Mouse (Mus musculus) liver, adult (tissue): ENCODE measurements around the gene Unc93b1.

ENCODE experiments used
- GATA4 ChIP-seq: IDR thresholded peaks from 2 replicates; pipeline ENCODE4 v1.6.1; 2014; ENCODE audit warnings: mild to moderate bottlenecking, low read length; ENCODE audit not compliant: insufficient replicate concordance

The Unc93b1 gene

DNA sequence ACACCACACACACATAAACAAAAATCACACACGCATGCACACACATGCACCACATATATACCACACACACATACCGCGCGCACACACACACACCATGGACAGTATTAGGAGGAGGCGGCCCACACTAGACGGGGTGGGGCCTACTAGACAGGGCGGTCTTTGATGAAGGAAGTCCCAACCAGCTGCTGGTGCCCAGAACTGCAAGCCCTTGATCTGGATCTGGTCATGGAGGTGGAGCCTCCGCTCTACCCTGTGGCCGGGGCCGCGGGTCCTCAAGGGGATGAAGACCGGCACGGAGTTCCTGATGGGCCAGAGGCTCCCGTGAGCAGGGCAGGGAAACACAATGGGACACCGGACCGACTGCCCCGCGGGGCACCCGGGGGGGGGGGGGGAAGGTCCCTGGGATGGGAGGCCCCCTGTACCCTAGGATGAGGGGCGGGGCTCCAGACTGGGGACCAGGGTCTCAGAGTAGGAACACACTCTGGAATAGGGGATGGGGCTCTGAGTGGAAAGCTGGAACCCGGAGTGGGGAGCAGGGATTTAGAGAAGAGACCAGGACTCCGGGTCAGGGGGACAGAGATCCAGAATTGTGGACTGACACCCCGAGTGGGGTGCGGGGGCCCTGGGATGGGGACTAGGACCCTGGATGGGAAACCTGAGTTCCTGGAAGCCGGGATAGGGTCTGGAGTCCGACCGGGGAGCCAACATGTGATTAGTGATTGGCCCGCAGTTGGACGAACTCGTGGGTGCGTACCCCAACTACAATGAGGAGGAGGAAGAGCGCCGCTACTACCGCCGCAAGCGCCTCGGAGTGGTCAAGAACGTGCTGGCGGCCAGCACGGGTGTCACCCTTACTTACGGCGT is at the start of gene Unc93b1:
Gene Unc93b1, plus strand, starts transcription at position 155 of the 864 bp plus-strand sequence.
- TF ChIP-seq GATA4: no peak

DNA sequence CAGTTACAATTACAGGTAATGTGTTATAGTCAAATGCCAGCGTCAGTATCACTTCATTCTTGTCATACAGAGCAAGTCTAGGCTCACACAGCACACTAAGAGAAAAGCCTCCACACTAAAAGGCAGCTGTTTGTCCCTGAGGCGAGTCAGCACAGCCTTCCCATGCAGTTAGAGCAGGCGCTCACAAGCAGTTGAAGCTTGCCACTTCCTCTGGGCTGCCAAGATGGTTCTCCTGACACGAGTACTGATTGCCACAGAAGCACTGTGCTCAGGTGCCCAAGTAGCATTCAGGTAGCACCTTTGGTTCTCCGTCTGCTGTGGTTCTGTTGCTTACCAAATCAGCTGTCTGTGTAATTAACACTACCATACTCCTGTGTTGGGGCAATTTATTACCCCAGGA is 45.9 kb upstream of the Unc93b1 start:
- no peak for TF ChIP-seq GATA4

DNA sequence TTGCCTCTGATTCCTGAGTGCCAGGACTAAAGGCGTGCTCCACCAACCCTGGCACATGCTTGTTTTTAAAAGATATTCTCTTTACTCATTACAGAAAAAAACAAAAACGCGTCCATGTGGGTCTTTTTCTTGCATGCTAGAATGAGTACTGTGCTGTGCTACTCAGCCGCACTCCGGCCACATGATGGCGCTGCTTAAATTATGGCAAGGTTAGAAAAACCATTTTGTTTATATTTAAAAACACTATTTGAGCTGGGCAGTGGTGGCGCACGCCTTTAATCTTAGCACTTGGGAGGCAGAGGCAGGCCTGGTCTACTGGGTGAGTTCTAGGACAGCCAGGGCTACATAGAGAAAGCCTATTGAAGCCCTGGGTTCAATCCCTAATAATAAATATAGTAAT is 44.8 kb upstream of the Unc93b1 start:
- TF ChIP-seq GATA4: no peak

DNA sequence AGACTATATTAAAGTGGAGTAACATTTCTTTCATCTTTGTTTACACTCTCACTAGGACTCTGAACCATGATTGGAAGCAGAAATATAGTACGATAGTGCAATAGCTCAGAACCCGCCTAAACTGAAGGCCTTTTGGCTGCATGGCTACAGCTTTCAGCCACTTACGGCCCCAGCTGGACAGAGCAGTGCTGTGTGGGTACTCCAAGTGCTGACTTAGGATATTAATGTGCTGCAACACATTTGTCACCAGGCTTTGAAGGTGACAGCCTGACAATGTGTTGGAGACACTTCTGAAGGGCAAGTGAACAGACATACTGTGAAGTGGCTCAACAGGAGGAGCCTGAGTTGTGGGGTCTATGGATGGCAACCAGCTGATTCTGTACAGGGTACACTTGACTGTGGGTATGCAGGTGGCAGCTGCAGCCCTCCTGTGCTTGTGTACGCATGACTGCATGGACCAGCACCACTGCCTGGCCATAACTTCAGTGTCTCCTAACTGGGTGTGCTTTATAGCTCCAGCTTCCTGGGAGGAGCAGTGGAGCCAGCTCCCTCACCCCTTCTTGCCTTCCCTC is 41.4 kb upstream of the Unc93b1 start:
- TF ChIP-seq GATA4: no peak

DNA sequence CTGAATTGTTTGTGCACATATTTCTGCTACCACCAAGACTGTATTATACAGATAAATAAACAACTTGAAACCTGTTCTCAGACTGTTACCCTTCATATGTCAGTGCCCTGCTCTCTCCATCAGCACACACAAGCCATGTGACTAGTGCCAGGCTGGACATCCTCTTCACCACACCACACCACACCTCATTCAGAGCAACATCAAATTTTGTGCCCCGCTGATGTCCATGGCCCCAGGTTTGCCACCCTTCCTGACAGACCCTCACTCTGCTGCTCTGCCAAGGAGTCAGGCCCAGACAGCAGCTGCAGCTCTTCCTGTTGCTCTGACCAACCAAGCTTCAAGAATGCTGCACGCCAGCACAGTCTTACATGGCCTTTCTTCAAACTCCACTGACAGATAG is 40.7 kb upstream of the Unc93b1 start:
- no peak for TF ChIP-seq GATA4

DNA sequence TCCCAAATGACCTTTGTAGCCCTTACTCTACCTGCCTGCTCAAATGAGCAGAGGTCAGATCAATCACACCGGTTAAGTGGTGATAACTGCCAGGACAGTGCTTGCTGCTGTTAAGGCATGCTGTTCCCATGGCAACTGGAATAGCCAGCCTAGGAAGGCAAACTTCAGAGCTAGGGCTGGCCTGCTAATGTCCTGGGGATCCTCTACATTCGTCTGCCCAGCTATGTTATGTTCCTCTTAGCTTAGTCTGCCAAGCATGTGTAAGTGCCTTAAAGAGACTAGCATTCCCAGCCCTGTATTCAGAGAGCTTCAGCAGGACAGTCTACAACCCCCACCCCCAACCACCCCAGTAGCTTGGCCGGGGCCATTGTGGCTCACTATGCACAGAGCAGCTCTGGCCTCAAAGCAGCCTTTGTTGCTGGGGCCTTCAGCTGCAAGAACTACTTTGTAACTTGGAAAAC is 39.8 kb upstream of the Unc93b1 start:
- no peak for TF ChIP-seq GATA4

DNA sequence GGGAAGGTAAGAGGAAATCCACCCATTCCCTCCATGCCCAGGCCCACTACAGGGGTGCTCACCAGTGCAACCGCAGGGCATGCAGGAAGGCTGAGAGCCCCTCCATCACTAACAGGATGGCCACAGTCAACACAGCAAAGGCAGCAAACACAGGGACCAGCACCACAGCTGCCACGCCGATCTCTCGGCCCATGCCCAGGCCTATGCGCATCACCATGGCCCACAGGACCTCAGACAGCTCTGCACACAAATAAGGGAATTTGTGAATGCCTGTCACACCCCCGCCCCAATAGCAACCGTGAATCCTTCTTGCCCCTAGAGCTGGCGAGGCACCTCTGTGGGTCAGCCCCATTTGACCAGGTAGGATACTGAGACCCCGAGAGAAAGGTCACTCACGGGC is 38.8 kb upstream of the Unc93b1 start:
- TF ChIP-seq GATA4: no peak

DNA sequence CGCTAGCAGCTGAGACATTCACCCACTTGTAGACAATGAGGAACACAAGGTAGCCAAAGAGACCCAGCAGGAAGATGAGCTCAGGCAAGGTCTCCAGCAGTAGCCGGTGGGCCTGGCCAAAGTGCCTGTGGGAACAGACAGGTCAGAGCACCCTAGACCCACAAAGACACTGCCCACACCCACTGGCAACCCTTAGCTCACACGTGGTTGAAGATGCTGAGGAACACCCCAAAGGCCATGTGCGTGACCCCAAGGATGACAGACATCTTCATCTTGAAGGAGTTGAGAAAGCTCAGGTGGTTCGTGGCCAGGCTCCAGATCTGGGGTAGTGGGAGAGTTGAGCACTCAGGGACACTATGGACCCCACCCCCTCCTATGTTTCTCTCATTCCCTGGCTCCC is 37.4 kb upstream of the Unc93b1 start:
- TF ChIP-seq GATA4: no peak

DNA sequence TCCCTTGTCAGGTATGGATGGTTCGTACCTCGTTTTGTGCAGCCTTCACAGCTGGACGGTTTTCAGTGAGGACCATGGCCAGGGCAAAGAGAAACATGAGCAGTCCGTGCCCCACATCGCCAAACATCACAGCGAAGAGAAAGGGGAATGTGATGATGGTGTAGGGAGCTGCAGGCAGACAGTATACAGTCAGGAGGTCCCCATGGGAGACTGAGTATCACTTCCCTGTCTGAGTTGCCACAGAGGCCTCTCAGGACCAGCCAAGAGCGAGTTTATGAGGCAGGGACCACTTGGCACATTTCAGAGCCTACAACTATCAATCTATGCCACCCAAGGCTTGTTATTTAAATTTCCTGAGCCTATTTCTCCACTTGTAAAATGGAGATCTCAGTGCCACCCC is 36.0 kb upstream of the Unc93b1 start:
- no peak for TF ChIP-seq GATA4

DNA sequence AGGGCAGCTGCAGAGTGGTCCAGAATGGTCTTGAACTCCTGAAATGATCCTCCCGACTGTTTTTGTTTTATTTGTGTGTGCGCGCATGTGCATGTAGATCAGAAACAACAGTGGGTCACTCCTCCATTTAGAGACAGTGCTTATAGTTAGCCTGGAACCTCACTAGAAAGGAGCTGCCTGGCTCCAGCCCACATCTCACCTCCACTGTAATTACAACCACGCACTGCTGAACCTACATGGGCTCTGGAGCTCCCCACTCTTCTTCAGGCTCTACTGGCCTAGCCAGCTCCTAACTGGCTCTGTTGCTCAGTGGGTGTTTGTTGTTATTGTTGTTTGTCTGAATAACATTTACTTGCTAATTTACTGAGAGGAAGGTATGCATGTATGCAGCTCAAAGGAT is 35.4 kb upstream of the Unc93b1 start:
- TF ChIP-seq GATA4: no peak

DNA sequence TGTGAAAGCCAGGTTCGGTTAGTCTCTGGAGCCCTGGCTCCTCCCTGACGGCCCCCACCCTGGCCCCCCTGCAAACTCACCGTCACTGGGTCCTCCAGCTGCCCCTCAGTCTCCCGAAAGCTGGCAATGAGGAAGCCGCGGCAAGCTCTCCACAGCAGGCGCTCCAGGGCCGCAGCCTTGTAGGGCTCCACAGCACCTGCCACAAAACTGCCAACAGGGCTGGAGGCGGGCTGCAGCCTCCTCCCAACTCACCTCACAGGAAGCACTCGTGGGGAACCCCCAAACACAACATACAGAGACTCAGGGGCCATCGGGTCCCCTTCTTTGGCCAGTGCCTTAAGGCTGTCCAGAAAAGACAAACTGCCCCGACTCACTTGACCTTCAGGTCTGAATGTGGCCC is 32.0 kb upstream of the Unc93b1 start:
- no peak for TF ChIP-seq GATA4

DNA sequence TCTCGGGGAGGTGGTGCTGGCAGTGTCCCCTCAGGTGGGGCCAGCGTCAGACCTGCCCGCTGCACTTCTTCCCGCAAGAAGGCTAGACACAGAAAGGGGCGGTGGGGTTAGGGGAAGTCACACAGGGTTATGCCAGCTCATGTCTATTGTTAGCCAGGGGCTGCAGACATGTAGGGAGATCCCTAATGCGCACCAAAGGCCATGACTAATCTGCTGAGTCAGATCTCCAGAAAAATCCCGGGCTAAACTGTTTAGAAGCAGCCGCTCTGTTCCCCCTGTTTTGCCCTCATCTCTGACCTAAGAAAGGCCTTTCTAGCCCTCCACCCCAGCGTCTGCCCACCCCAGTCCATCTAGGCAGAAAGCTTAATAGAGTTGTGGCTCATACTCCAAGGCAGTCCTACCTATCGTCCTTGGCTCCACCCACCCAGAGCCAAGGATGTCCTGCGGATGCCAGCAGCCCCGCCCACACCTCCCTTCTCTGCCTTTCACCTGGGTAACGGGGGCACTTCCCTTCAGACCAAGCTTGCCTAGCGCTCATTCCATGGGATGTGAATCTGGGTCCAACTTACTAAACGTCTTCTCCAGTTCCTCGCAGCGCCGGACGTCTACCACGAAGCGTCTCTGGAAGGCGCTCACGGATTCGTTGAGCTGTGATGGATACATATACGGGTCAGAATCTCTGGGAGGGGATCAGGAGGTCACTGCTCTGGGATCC is 31.2 kb upstream of the Unc93b1 start:
- TF ChIP-seq GATA4: no peak

DNA sequence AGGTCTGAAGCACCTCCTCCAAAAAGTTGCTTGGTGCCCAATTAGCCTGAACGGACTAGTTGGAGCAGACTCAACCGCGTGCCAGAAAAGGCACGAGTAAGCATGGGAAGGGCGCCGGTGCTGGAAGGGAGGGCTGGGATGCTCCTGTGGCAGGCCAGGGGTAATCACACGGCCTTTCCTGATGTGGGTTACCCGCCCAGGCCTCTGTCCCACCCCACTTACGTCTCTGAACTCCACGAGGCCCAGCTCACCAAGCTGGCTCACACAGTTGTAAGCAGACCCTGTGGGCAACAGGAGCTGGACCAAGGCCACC is 30.7 kb upstream of the Unc93b1 start:
- TF ChIP-seq GATA4: no peak

DNA sequence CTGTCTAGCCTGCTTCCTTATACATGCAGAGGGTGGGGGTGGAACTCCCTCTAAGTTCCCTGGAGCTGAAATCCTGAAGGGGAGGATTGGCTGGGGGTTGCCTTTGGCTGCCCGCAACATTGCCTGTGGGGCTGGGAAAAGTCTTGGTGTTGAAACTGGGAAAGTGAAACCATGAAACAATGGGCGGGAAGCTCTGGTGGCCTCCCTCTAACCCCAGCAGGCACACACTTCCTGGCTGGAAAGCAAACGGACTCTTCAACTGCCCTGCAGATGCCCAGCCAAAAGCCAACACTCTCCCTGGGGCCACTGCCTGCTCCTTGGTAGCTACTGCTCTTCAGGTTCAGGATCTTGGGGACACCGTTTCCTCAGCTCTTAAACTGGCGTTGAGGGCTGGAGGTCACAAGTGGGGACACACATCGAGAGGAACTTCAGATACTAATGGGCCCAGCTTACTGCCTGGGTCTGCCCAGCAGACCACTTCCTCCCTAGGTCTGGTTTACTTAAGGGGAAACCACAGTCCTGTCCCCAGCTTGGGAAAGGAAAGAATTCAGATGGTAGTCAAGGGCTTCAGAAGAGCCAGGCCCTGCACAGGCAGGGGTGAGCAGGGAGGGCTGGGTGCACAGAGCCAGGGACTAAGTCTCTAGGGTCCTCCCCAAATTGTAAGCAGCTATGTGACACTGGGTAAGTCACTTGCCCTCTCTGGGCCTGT is 29.6 kb upstream of the Unc93b1 start:
- no peak for TF ChIP-seq GATA4

DNA sequence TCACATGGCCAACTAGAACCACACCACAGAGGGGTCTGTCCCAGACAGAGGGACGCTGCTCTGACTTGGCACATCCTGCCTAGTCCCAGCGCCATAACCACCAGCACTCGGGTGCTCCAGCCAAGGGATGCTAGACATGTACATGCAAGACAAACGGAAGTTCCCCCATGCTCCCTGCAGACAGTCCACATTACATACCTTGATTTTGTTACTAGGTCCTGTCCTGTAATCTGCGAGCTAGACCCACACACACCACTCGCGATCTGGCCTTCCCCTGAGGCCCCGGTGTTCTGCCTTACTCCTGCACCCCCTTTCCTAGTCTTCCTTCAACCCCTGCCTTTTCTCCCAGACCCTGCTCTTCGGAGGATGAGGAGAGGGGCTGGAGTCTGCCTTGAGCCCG is 28.7 kb upstream of the Unc93b1 start:
- TF ChIP-seq GATA4: no peak

DNA sequence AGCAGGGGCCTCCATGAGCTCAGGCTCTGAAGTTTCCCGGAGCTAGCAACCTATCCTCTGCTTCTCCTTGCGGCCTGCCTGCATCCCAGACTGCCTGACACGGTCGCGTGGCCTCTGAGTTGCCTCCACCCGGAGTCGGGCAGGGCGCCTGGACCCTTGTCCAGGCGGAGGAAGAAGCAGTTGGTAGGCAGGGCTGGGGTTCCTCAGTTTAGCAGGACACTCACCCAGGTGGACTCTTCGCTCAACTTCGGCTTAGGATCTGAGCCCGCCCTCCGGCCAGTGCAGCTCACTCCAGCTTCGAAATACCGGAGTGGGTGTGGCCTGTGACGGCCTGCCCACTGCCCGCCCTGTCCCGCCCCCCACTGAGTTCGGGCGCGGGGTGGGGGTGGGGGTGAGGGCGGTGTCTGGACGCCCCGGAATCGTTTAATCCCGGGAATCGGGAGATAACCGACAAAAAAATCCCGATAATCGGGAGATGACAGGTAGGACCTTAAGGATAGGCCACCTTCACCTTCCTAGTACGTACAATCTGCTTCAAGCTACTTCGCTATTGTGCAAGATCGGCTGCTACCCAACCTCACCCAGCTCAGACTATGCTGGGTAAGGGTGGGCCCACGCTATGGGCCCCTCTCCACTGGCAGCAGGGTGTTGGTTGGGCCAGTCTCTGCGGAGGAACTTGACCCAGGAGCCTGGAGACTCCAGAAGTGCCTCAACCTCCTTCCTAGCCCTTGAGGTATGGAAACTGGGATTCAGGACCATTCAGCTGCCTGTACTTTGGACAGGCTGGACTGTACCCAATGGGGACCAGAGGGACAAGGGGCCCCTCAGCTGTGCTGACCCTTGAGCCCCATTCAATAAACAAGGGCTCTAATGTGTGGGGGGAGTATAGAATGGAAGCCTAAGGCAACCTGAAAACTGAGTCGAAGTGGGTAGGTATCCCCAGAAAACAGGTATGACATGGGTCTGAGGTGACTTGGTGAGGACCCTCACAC is 27.9 kb upstream of the Unc93b1 start, which contains the start of gene Tcirg1:
Gene Tcirg1, minus strand, starts transcription at position 339 of the 992 bp plus-strand sequence.
- TF ChIP-seq GATA4: no peak
